Mouse (Mus musculus): Measurements from ENCODE around the gene Vamp9. TPM values are rescaled to one million over a fixed set of nuclear protein-coding genes. Genes with fewer than 3 reads are reported as not detected.

Vamp9 gene
- total and polyA plus RNA-seq, 3 experiments, result 0.62 to 1.2 (median 1.0) TPM

Other genes starting within 250 kb of the Vamp9 start
- gene Rasgef1b, start 177.2 kb upstream of the Vamp9 start, total RNA-seq (2021), result 10 to 100 TPM in 1 of 2 experiments, 1 to 10 TPM in 1; 9.1 to 11.4 TPM
- gene Rasgef1b, start 177.2 kb upstream of the Vamp9 start, polyA plus RNA-seq (2012; rRNA removed), result 2.2 and 2.9 TPM in 2 replicates
- gene Hnrnpd, start 72.7 kb downstream of the Vamp9 start, total RNA-seq (2021), result 100 to 1,000 TPM in 1 of 2 experiments, 10 to 100 TPM in 1; 82.6 to 161 TPM
- gene Hnrnpd, start 72.7 kb downstream of the Vamp9 start, polyA plus RNA-seq (2012; rRNA removed), result 50.5 and 52.5 TPM in 2 replicates
- gene 4930524J08Rik, start 72.8 kb downstream of the Vamp9 start, total RNA-seq (2021), result 1 to 10 TPM in 1 of 2 experiments, under 1 TPM in 1; 0.86 to 1.8 TPM
- gene 4930524J08Rik, start 72.8 kb downstream of the Vamp9 start, polyA plus RNA-seq (2012; rRNA removed), result 2.9 and 4.8 TPM in 2 replicates
- gene Hnrnpdl, start 133.4 kb downstream of the Vamp9 start, total RNA-seq (2021), result 100 to 1,000 TPM; 100 to 114 TPM
- 70.4 and 79.3 TPM in 2 replicates for gene Hnrnpdl, start 133.4 kb downstream of the Vamp9 start, polyA plus RNA-seq (2012; rRNA removed)
- gene Enoph1, start 133.7 kb downstream of the Vamp9 start, total RNA-seq (2021), result 10 to 100 TPM; 26.5 to 35.8 TPM
- 54.3 and 58.6 TPM in 2 replicates for gene Enoph1, start 133.7 kb downstream of the Vamp9 start, polyA plus RNA-seq (2012; rRNA removed)

Measured in adrenal gland, adult 2 months (tissue).